16 mouse cellular contexts compared by ENCODE assay signal in the genomic region with DNA sequence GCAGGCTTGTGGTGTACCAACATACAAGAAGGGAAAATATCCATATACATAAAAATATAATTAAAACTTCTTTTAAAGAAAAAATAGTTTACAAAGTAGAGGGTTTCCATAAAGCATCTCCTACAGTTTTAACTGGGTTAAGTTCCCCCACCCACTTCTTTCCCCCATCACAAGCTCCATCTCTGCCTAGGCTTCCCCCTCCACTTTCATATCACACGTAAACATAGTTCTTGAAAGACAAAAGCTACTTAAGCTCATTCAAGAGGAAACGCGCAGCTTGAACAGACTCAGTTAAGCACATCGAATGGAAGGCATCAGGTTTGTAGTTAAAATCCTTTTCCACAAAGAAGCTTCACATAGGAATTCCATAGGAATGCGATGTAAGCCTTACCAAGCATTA.
"Had no signal": no experiment of that assay in that cellular context is flagged by ENCODE, and none has a peak within 500 bp of the region (broad histone marks: within the 10 kb centered on the region; RNA-seq: fewer than 3 reads in every experiment).

No protein-coding gene starts in this region.

- H3K36me3 ChIP-seq: limb, embryonic 15.5 days; liver, embryonic 13.5 days; midbrain, embryonic 13.5 days; neural tube, embryonic 12.5 days had no signal

- ATAC-seq: liver, postnatal 0 days; midbrain, embryonic 13.5 days had no signal

- H3K9ac ChIP-seq: limb, embryonic 15.5 days; liver, embryonic 13.5 days; liver, postnatal 0 days; midbrain, embryonic 13.5 days; neural tube, embryonic 12.5 days had no signal

- H3K4me3 ChIP-seq: limb, embryonic 15.5 days; liver, embryonic 13.5 days; midbrain, embryonic 13.5 days; myocyte; neural tube, embryonic 12.5 days had no signal

- H3K27me3 ChIP-seq: limb, embryonic 15.5 days; liver, embryonic 13.5 days; midbrain, embryonic 13.5 days; neural tube, embryonic 12.5 days had no signal

- H3K9me3 ChIP-seq: limb, embryonic 15.5 days; liver, embryonic 13.5 days; neural tube, embryonic 12.5 days had no signal

- H3K27ac ChIP-seq: kidney, postnatal 0 days; limb, embryonic 15.5 days; liver, embryonic 13.5 days; midbrain, embryonic 13.5 days; neural tube, embryonic 12.5 days; stomach, postnatal 0 days had no signal

- DNase-seq: kidney, adult 9 months; kidney, postnatal 36 days; layer of hippocampus, adult 9-11 months; layer of hippocampus, postnatal 36 days; liver, embryonic 13.5 days; liver, postnatal 0 days; retina, postnatal 1 day; right cerebral cortex, postnatal 4 days; spleen, adult 18-20 months; thymus, postnatal 4 days had no signal

- H3K4me1 ChIP-seq: liver, embryonic 13.5 days; midbrain, embryonic 13.5 days; neural tube, embryonic 12.5 days had no signal

- H3K4me2 ChIP-seq: limb, embryonic 15.5 days; liver, embryonic 13.5 days; midbrain, embryonic 13.5 days; neural tube, embryonic 12.5 days had no signal
